Mouse (Mus musculus) embryonic facial prominence, embryonic 14.5 days (tissue): ENCODE data around the gene Tctn1. TPM values are rescaled to one million over a fixed set of nuclear protein-coding genes. Genes with fewer than 3 reads are reported as not detected.

Experiments
- ATAC-seq: fragments of 200-750 bp; cut with Nextera tagmentation; 2 replicates; pipeline ENCODE4 v1.8.0; 2017; ENCODE audit warnings: low read depth, moderate number of reproducible peaks, moderate TSS enrichment
- DNase-seq: peaks from one replicate; pipeline ENCODE4 v3.0.0-alpha.2; 2015; ENCODE audit warnings: low spot score
- H3K27ac ChIP-seq: fragments of 300-500 bp; sonication (generic); replicated peaks from 2 replicates; pipeline ENCODE4 v1.5.1; 2014; ENCODE audit warnings: low read depth, mild to moderate bottlenecking, low read length, moderate library complexity
- H3K27me3 ChIP-seq: fragments of 300-500 bp; sonication (generic); replicated peaks from 2 replicates; pipeline ENCODE4 v1.6.1; 2014; ENCODE audit warnings: low read length; ENCODE audit not compliant: control insufficient read depth, insufficient read depth
- H3K36me3 ChIP-seq: fragments of 300-500 bp; sonication (generic); 2 replicates; pipeline ENCODE4 v1.6.1; 2014; ENCODE audit warnings: low read length, mixed read lengths; ENCODE audit not compliant: control insufficient read depth, insufficient read depth
- H3K4me1 ChIP-seq: fragments of 300-500 bp; sonication (generic); 2 replicates; pipeline ENCODE4 v1.6.1; 2014; ENCODE audit warnings: antibody characterized with exemption, low read length; ENCODE audit not compliant: control insufficient read depth, insufficient read depth
- H3K4me2 ChIP-seq: fragments of 300-500 bp; sonication (generic); 2 replicates; pipeline ENCODE4 v1.6.1; 2014; ENCODE audit warnings: low read depth, mild to moderate bottlenecking, low read length, moderate library complexity, mixed read lengths
- H3K4me3 ChIP-seq: fragments of 300-500 bp; sonication (generic); 2 replicates; pipeline ENCODE4 v1.5.1; 2014; ENCODE audit warnings: low read depth, mild to moderate bottlenecking, low read length
- H3K9ac ChIP-seq: fragments of 300-500 bp; sonication (generic); 2 replicates; pipeline ENCODE4 v1.6.1; 2014; ENCODE audit warnings: low read depth, mild to moderate bottlenecking, low read length, moderate library complexity, mixed read lengths
- H3K9me3 ChIP-seq: fragments of 300-500 bp; sonication (generic); 2 replicates; pipeline ENCODE4 v1.6.1; 2016; ENCODE audit warnings: low read length; ENCODE audit not compliant: control insufficient read depth
- WGBS: fragments of 180-500 bp; shearing (Covaris S2); extraction: QIAGEN DNeasy Blood & Tissue Kit; methylation state at CpG from one replicate; pipeline ENCODE4 v1.1.7; 2014; 5-methylcytosine and 5-hydroxymethylcytosine counted together
- polyA plus RNA-seq: library from polyadenylated mRNA; unstranded; fragments of >200 nt; fragmentation: Nextera tagmentation; extraction: Ambion mirVana; gene quantifications from 2 replicates; pipeline ENCODE4 v1.2.1, GENCODE M21; 2014

The Tctn1 gene
- polyA plus RNA-seq, 1 experiment from 2014 or later = 5.1 TPM

DNA sequence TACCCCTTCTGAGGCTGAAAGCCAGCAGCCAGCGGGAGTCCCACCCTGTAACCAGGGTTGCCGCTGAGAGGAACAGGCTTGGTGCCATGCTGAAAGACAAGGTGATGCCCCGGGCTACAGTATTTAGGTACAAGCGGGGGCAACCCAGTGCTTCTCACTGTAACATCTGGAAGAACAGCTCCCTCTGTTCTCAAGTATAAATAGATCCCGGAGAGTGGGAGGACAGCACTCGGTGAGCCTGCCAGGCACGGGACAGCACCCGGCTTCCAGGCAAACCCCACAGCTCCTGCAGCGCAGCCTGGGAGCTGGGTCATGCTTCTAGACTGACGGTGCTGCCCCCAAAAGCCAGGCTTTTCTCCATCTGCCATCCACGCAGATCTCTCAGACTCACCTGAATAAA is 16.7 kb downstream of the Tctn1 start:
- Histone ChIP-seq H3K9ac (no peak overlapping the region), H3K36me3 (peaks cover 32% of the 10 kb centered on the region; the same call in 1 of the 2 replicates), H3K27ac (no peak overlapping the region), H3K4me2 (no peak overlapping the region), H3K4me1 (no peaks in the 10 kb centered on the region), H3K4me3 (no peak overlapping the region), H3K27me3 (no peaks in the 10 kb centered on the region), H3K9me3 (no peaks in the 10 kb centered on the region)
- ATAC-seq (no peak), DNase-seq (no peak)
- 83% methylated on average over 11 of the region's 11 CpGs for WGBS

DNA sequence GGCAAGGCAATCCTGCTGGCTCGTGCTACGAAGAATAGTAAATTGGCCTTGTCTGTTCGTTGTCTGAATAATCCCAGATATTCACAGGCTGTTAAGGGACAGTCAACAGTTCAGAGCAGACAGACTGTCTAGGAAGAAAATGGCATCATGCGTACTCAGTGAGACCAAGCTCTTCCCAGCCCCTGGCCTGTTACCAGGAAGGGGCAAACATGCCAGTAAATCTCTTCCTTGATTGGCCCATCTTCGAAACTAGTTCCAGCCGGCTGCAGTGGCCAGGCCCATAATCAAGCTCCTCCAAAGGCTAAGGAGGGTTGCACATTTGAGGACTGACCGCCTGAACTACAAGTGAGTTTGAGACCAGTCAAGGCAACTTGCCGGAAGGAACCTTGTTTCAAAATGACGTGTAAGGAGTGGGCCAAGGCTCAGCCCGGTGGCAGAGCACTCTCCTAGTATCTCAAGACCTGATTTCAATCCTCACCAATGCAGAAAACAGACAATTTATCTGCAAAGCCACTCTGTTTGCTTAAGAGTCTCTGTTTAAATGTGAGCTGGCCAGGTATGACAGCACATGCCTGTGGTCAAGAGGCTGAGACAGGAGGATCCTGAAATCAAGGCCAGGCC is 17.6 kb downstream of the Tctn1 start:
- Histone ChIP-seq H3K4me2 (no peak overlapping the region), H3K9ac (no peak overlapping the region), H3K4me3 (no peak overlapping the region), H3K36me3 (peaks cover 32% of the 10 kb centered on the region; the same call in 1 of the 2 replicates), H3K27me3 (no peaks in the 10 kb centered on the region), H3K4me1 (no peaks in the 10 kb centered on the region), H3K9me3 (no peaks in the 10 kb centered on the region), H3K27ac (no peak overlapping the region)
- DNase-seq (no peak), ATAC-seq (no peak)
- WGBS = 82% methylated on average over 10 of the region's 10 CpGs

DNA sequence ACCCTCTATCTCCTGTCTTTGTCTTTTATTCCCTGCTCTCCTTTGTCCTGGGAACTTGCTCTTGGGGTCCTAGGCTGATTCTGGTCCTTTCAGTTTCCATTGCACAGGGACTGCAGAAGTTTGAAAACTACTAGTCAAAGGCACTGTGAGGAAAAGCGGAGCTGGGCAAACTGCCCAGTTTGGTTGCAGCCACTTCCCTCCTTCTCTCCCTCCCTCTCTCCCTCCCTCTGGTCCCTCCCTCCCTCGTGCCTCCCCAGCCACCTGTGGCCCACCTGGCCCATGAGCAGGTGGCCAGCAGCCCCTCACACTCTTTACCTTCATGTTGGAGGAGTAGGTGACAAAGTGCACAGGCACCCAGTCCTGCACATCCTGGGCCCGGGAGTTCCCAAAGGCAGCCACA is 19.1 kb downstream of the Tctn1 start:
- H3K27me3 ChIP-seq = no peaks in the 10 kb centered on the region
- H3K9me3 ChIP-seq = no peaks in the 10 kb centered on the region
- no peak overlapping the region for H3K27ac ChIP-seq
- H3K9ac ChIP-seq = no peak overlapping the region
- WGBS = 63% methylated on average over 3 of the region's 3 CpGs
- no peak overlapping the region for H3K4me3 ChIP-seq
- DNase-seq (peak; percentile 24), ATAC-seq (no peak)
- H3K36me3 ChIP-seq = peaks cover 34% of the 10 kb centered on the region
- no peak overlapping the region for H3K4me2 ChIP-seq
- H3K4me1 ChIP-seq = no peaks in the 10 kb centered on the region

DNA sequence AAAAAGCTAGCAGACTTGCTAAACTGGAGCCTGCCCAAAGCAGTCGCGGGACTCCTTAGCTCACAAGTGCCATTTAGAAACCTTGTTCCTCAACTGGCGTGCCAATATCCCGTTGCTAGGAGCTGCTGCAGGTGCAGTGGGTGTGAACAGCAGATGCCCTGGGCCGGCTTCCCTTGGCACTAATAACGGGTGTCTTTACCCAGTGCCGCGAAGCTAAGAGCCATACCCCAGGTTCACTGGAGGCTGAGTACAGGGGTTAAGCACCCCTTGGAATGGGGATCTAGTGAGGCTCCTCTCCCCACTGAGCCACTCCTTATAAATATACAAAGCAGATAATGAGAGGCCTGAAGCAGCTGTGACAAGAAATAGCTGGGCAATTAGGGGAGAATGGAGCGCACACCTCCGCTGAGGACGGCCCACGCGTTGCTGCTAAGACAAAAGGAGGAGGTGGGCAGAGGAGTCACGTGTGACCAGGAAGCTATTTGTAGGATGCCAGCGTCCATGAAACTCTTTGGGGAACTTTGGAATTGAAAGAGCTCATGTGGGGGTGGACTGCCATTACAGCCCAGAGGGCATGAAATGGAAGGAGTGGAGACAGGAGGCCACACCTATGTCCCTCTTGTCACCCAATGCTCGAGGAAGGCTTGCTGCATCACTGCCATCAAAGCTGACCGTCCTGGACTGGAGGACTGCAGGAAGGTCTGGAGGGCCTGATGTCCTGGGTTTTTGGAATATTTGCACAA is 20.3 kb downstream of the Tctn1 start:
- DNase-seq = peak; percentile 13
- Histone ChIP-seq H3K36me3 (peaks cover 33% of the 10 kb centered on the region), H3K4me2 (no peak overlapping the region), H3K4me3 (no peak overlapping the region), H3K9me3 (no peaks in the 10 kb centered on the region), H3K9ac (no peak overlapping the region), H3K27ac (no peak overlapping the region), H3K27me3 (no peaks in the 10 kb centered on the region), H3K4me1 (no peaks in the 10 kb centered on the region)
- no peak for ATAC-seq
- 88% methylated on average over 17 of the region's 17 CpGs for WGBS

DNA sequence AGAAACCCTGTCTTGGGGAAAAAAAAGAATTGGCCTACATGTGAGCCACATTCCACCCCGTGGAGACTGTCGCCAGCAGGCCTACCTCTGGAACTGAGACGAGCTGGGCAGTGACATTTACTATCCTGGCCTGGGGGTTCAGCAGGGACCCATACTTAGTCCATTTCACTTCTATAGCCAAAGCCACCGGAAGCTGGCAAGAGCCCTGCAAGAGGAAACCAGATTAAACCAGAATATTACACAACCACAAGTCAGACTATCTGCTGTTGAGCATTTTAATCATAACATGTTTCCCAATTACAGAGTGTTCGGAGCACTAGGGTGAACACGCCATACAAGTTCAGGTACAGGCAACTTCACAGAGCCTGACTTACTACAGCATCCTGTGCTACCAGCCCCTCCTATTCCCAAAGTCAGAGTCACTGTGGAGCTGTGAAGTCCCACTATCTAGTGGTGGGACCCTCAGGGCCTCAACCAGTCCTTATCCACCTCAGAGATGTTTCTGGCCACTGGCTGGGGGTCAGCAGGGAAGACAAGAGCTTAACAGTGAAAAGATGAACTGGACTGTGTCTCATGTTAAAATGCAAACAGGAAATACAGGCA is 21.6 kb downstream of the Tctn1 start:
- 78% methylated on average over 6 of the region's 6 CpGs for WGBS

DNA sequence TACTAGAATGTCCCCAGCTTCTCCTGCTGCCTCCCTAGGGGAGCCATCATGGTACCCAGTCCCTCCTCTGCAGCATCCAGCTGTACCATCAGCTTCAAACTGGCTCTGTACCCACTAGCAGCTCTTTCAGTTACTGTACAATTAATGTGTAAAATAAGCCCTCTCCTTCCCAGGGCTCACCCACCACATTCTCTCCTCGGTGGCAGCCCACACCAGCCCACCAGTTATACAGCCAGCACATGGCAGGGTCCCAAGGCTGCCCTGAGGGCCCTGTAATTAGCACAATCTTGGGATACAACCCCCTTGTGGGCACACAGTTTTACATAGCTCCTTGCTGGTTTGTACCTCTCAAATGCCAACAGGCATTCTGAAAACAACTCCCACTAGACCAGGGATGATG is 23.3 kb downstream of the Tctn1 start:
- H3K9ac ChIP-seq = no peak overlapping the region
- H3K27me3 ChIP-seq = no peaks in the 10 kb centered on the region
- peak; percentile 43; the same call in 1 of the 2 replicates for ATAC-seq

More for the DNA sequence above, 21.6 kb downstream of the Tctn1 start:
- Histone ChIP-seq H3K4me1 (no peaks in the 10 kb centered on the region), H3K4me2 (no peak overlapping the region), H3K36me3 (peaks cover 19% of the 10 kb centered on the region), H3K4me3 (no peak overlapping the region), H3K9ac (no peak overlapping the region), H3K27ac (no peak overlapping the region), H3K9me3 (no peaks in the 10 kb centered on the region), H3K27me3 (no peaks in the 10 kb centered on the region)
- ATAC-seq = no peak
- no peak for DNase-seq

DNA sequence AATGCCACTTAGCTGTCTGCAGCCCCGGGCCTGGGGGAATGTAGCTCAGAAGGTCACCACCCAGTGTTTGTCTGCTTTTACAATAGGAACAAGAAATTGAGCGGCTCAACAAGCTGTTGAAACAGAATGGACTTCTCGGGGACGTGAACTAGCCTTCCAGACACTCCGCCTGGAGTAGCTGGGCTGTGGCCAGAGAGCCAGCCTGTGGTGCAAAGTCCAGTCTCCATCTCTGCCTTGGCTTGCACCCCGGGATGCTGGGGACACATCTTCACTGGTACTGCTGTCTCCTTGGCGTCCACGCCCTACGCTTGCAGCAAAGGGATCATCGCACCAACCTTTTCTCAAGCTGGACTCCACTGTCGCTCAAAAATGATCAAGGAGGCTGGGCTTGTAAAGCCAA is 23.7 kb downstream of the Tctn1 start:
- Histone ChIP-seq H3K4me1 (peaks cover 5% of the 10 kb centered on the region), H3K27ac (no peak overlapping the region), H3K4me3 (no peak overlapping the region), H3K4me2 (no peak overlapping the region), H3K36me3 (peaks cover 19% of the 10 kb centered on the region), H3K9me3 (no peaks in the 10 kb centered on the region), H3K27me3 (no peaks in the 10 kb centered on the region), H3K9ac (no peak overlapping the region)
- DNase-seq (no peak), ATAC-seq (no peak)
- 86% methylated on average over 11 of the region's 11 CpGs for WGBS

More for the DNA sequence above, 23.3 kb downstream of the Tctn1 start:
- H3K36me3 ChIP-seq = peaks cover 19% of the 10 kb centered on the region
- no peak overlapping the region for H3K27ac ChIP-seq
- DNase-seq = peak; percentile 48
- peaks cover under 1% of the 10 kb centered on the region; the same call in 1 of the 2 replicates for H3K4me1 ChIP-seq
- no peaks in the 10 kb centered on the region for H3K9me3 ChIP-seq
- H3K4me3 ChIP-seq = no peak overlapping the region
- 50% methylated on average over 1 of the region's 1 CpGs for WGBS
- no peak overlapping the region for H3K4me2 ChIP-seq

DNA sequence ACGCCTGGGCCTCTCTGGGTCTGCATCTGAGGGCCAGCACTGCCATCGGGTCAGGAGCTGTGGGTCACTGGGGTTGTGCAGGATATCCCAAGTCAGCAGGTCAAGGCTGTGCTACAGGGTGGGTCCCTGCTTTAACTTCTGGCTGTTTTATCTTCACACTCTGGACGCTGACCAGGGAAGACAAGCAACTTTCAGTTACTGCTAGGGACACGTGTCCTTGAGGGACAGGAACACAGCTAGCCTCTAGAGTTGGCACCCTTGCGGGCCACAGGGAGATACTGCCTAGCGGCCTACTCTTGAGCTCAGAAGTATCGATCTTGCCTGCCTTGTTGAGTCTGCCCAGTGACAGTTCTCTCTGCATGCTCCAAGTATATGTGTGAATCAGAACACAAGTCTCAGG is 24.6 kb downstream of the Tctn1 start:
- Histone ChIP-seq H3K4me2 (no peak overlapping the region), H3K27me3 (no peaks in the 10 kb centered on the region), H3K4me3 (no peak overlapping the region), H3K27ac (no peak overlapping the region), H3K4me1 (peaks cover 14% of the 10 kb centered on the region), H3K36me3 (peaks cover 19% of the 10 kb centered on the region), H3K9ac (0 out of 2 replicates have a peak overlapping the region, but pooled peaks have one; percentile 25), H3K9me3 (no peaks in the 10 kb centered on the region)
- DNase-seq (no peak), ATAC-seq (no peak)
- WGBS = 75% methylated on average over 7 of the region's 7 CpGs
